25 mouse cellular contexts compared by ENCODE assay signal in the genomic region with DNA sequence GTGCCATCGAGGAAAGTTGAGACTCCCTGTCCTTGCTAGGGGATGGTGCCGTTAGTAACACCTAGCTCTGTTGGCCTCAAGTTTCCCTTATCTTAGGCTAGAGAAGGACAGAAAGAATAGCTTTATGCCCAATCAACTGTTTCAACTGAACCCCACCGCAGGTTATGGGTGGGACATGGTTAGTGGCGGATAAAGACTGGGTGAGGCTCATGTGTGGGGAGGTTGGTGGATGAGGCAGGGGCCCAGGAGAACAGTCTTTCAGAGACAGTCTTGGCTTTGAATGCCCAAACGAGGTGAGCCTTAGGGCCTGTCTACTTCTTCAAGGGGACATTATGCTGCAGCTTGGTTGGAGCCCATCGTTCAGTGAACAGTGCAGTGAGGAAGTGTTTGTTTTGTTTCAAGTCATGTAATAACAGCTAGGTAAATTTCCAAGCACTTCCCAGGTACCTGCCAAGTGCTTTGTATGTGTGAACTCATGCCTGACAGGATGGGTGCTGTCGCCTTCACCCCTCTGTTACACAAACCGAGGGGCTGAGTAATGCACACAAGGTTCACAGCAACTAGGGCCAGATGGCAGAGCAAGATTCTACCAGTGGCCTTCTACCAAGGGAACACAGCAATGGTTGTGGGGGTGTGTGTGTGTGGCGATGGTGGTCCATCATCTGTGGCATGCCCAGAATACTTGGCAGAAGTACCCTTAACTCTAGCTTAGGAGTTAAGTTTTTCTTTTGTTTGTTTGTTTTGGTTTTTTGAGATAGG.
DNase-seq lines count a peak whose midpoint lies in the region; ATAC-seq lines count a peak whose summit lies in the region.
"Had no signal": no experiment of that assay in that cellular context is flagged by ENCODE, and none has a peak within 500 bp of the region (broad histone marks: within the 10 kb centered on the region; RNA-seq: fewer than 3 reads in every experiment).

No protein-coding gene starts in this region.

- no peak overlapping the region for H3K27ac ChIP-seq in midbrain, embryonic 11.5 days (ENCODE audit: low read depth, low read length)
- no peak overlapping the region for H3K27ac ChIP-seq in midbrain, embryonic 14.5 days (replicated peaks; ENCODE audit: low read depth, low read length)
- H3K27ac ChIP-seq in liver, embryonic 15.5 days (replicated peaks) = peak overlapping the region; percentile 79
- H3K27ac ChIP-seq: embryonic facial prominence, embryonic 12.5 days; heart, adult 2 months; intestine, embryonic 15.5 days; limb, embryonic 10.5 days; macrophage; midbrain, embryonic 13.5 days; neural tube, embryonic 12.5 days had no signal

- H3K27me3 ChIP-seq in midbrain, embryonic 11.5 days (ENCODE audit: control insufficient read depth, insufficient read depth, low read length) = no peaks in the 10 kb centered on the region
- H3K27me3 ChIP-seq in midbrain, embryonic 14.5 days (ENCODE audit: control insufficient read depth, insufficient read depth, low read length) = no peaks in the 10 kb centered on the region
- no peaks in the 10 kb centered on the region for H3K27me3 ChIP-seq in liver, embryonic 15.5 days
- H3K27me3 ChIP-seq: embryonic facial prominence, embryonic 12.5 days; intestine, embryonic 15.5 days; neural tube, embryonic 12.5 days had no signal

- H3K9me3 ChIP-seq in midbrain, embryonic 11.5 days (ENCODE audit: control insufficient read depth, low read length) = no peaks in the 10 kb centered on the region
- H3K9me3 ChIP-seq in midbrain, embryonic 14.5 days (ENCODE audit: control insufficient read depth, low read length) = no peaks in the 10 kb centered on the region
- H3K9me3 ChIP-seq in liver, embryonic 15.5 days (replicated peaks) = no peaks in the 10 kb centered on the region
- H3K9me3 ChIP-seq: embryonic facial prominence, embryonic 12.5 days; intestine, embryonic 15.5 days; limb, embryonic 10.5 days; midbrain, embryonic 13.5 days; neural tube, embryonic 12.5 days had no signal

- H3K4me2 ChIP-seq in midbrain, embryonic 11.5 days = no peak overlapping the region
- no peak overlapping the region for H3K4me2 ChIP-seq in midbrain, embryonic 14.5 days (ENCODE audit: low read length)
- H3K4me2 ChIP-seq in liver, embryonic 15.5 days = peak overlapping the region; percentile 55
- H3K4me2 ChIP-seq: embryonic facial prominence, embryonic 12.5 days; intestine, embryonic 15.5 days; midbrain, embryonic 13.5 days; neural tube, embryonic 12.5 days had no signal

- WGBS in midbrain, embryonic 11.5 days = 92% methylated on average over 9 of the region's 9 CpGs
- WGBS in midbrain, embryonic 14.5 days = 94% methylated on average over 9 of the region's 9 CpGs
- 23% methylated on average over 9 of the region's 9 CpGs for WGBS in liver, embryonic 15.5 days (ENCODE audit: insufficient replicate concordance)

- ATAC-seq in midbrain, embryonic 11.5 days (ENCODE audit: low FRiP score) = no peak
- ATAC-seq in midbrain, embryonic 14.5 days (ENCODE audit: low FRiP score, low TSS enrichment) = no peak
- ATAC-seq in erythroid progenitor cell, adult 5-6 weeks (replicated peaks; ENCODE audit: low FRiP score, poor library complexity, severe bottlenecking) = peak; percentile 68
- ATAC-seq in liver, embryonic 15.5 days (ENCODE audit: insufficient read depth) = peak; percentile 85
- no peak for ATAC-seq in granulocyte monocyte progenitor cell, adult 5-6 weeks (replicated peaks; ENCODE audit: poor library complexity, severe bottlenecking)
- ATAC-seq: forebrain, embryonic 14.5 days; hindbrain, embryonic 16.5 days; intestine, embryonic 15.5 days; lung, postnatal 0 days; midbrain, embryonic 13.5 days had no signal

- H3K9ac ChIP-seq in midbrain, embryonic 11.5 days (ENCODE audit: low read length) = no peak overlapping the region
- no peak overlapping the region for H3K9ac ChIP-seq in midbrain, embryonic 14.5 days (replicated peaks; ENCODE audit: low read length)
- no peak overlapping the region for H3K9ac ChIP-seq in liver, embryonic 15.5 days
- H3K9ac ChIP-seq: embryonic facial prominence, embryonic 12.5 days; intestine, embryonic 15.5 days; midbrain, embryonic 13.5 days; neural tube, embryonic 12.5 days had no signal

- peaks cover under 1% of the 10 kb centered on the region for H3K4me1 ChIP-seq in midbrain, embryonic 11.5 days (ENCODE audit: control insufficient read depth, insufficient read depth, low read length)
- H3K4me1 ChIP-seq in midbrain, embryonic 14.5 days (ENCODE audit: control insufficient read depth, insufficient read depth, low read length) = no peaks in the 10 kb centered on the region
- H3K4me1 ChIP-seq in liver, embryonic 15.5 days (replicated peaks) = peaks cover 72% of the 10 kb centered on the region

- DNase-seq in midbrain, embryonic 11.5 days (ENCODE audit: low spot score, missing footprints) = peak; percentile 76
- no peak for DNase-seq in midbrain, embryonic 14.5 days
- no peak for DNase-seq in gastrocnemius, postnatal 14 days
- no peak for DNase-seq in adrenal gland, postnatal 25 days
- DNase-seq: adrenal gland, postnatal 10 days; cerebellum, adult 9-11 months; heart, adult 2 months; kidney, adult 8-10 months; kidney, postnatal 14 days; right cerebral cortex, postnatal 4 days; thymus, adult 18-20 months; thymus, postnatal 36 days had no signal

- no peak overlapping the region for H3K4me3 ChIP-seq in midbrain, embryonic 11.5 days (ENCODE audit: low read depth, low read length)
- no peak overlapping the region for H3K4me3 ChIP-seq in midbrain, embryonic 14.5 days (replicated peaks; ENCODE audit: low read depth, low read length)
- H3K4me3 ChIP-seq in liver, embryonic 15.5 days (replicated peaks) = no peak overlapping the region
- H3K4me3 ChIP-seq: embryonic facial prominence, embryonic 12.5 days; erythroblast, embryonic 14.5 days; heart, adult 2 months; intestine, embryonic 15.5 days; limb, embryonic 10.5 days; midbrain, embryonic 13.5 days; neural tube, embryonic 12.5 days had no signal

- H3K36me3 ChIP-seq in midbrain, embryonic 11.5 days (ENCODE audit: control insufficient read depth, insufficient read depth, low read length) = no peaks in the 10 kb centered on the region
- H3K36me3 ChIP-seq in midbrain, embryonic 14.5 days (ENCODE audit: control insufficient read depth, insufficient read depth, low read length) = no peaks in the 10 kb centered on the region
- H3K36me3 ChIP-seq in liver, embryonic 15.5 days (replicated peaks) = no peaks in the 10 kb centered on the region
- H3K36me3 ChIP-seq: embryonic facial prominence, embryonic 12.5 days; intestine, embryonic 15.5 days; limb, embryonic 10.5 days; midbrain, embryonic 13.5 days; neural tube, embryonic 12.5 days had no signal

- intact Hi-C loops in gastrocnemius, postnatal 14 days (cut with DNase I; ENCODE audit: low total_unique reads) = no loop called here

Comparison
In these comparisons a context has a peak if more than half of its experiments do, and no peak if none do; other contexts are left out.
1. ATAC-seq: peak in erythroid progenitor cell, adult 5-6 weeks (single experiment) and liver, embryonic 15.5 days (single experiment); none in midbrain, embryonic 11.5 days (single experiment), midbrain, embryonic 14.5 days (single experiment) and granulocyte monocyte progenitor cell, adult 5-6 weeks (single experiment).